9 mouse cellular contexts compared by ENCODE assay signal in the genomic region with DNA sequence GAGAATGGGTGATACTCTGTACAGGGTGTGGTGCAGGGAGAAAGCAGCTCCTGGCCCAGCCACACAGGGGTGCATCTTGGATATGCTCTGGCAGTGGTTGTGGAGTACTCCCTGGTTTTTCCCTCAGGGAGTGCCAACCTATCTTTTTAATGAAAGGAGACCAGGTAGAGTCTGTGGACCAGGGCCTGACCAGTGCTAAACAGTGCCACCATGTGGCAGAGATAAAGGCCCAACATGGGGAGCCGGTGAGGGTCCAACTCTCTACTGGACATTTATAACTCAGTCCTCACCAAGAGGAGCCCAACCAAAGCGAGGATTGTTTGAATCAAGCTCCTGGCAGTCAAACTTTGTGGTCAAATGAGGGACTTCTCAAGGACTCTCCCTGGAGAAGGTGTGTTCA.
DNase-seq lines count a peak whose midpoint lies in the region; ATAC-seq and TF ChIP-seq lines count a peak whose summit lies in the region.
"Had no signal": no experiment of that assay in that cellular context is flagged by ENCODE, and none has a peak within 500 bp of the region (broad histone marks: within the 10 kb centered on the region; RNA-seq: fewer than 3 reads in every experiment).

No protein-coding gene starts in this region.

- TF ChIP-seq CTCF in liver, postnatal 0 days (IDR thresholded peaks at IDR 0.05; ENCODE audit: low read depth), result peak; percentile 49
- peak; percentile 65 for TF ChIP-seq CTCF in heart, postnatal 0 days (IDR thresholded peaks at IDR 0.05; ENCODE audit: low read depth)

- no peaks in the 10 kb centered on the region for H3K4me1 ChIP-seq in embryonic facial prominence, embryonic 11.5 days (ENCODE audit: control insufficient read depth, insufficient read depth, low read length)
- H3K4me1 ChIP-seq in embryonic facial prominence, embryonic 10.5 days, result peaks cover 4% of the 10 kb centered on the region; the same call in 1 of the 2 replicates
- no peaks in the 10 kb centered on the region for H3K4me1 ChIP-seq in liver, postnatal 0 days (ENCODE audit: insufficient read depth)
- H3K4me1 ChIP-seq in liver, embryonic 11.5 days (replicated peaks; ENCODE audit: control insufficient read depth, insufficient read depth, low read length), result no peaks in the 10 kb centered on the region
- no peaks in the 10 kb centered on the region for H3K4me1 ChIP-seq in heart, postnatal 0 days (ENCODE audit: control insufficient read depth, insufficient read depth)

- no peaks in the 10 kb centered on the region for H3K9me3 ChIP-seq in embryonic facial prominence, embryonic 11.5 days (replicated peaks; ENCODE audit: control insufficient read depth, low read length)
- no peaks in the 10 kb centered on the region for H3K9me3 ChIP-seq in embryonic facial prominence, embryonic 10.5 days
- no peaks in the 10 kb centered on the region for H3K9me3 ChIP-seq in liver, postnatal 0 days (ENCODE audit: low read length)
- H3K9me3 ChIP-seq in liver, embryonic 11.5 days (ENCODE audit: control insufficient read depth, low read length), result no peaks in the 10 kb centered on the region
- no peaks in the 10 kb centered on the region for H3K9me3 ChIP-seq in heart, postnatal 0 days (replicated peaks; ENCODE audit: control insufficient read depth, low read length)

- WGBS in embryonic facial prominence, embryonic 11.5 days, result 68% methylated on average over 2 of the region's 2 CpGs
- 64% methylated on average over 2 of the region's 2 CpGs for WGBS in embryonic facial prominence, embryonic 10.5 days
- 41% methylated on average over 2 of the region's 2 CpGs for WGBS in liver, postnatal 0 days (ENCODE audit: insufficient replicate concordance)
- WGBS in liver, embryonic 11.5 days, result 58% methylated on average over 2 of the region's 2 CpGs
- WGBS in heart, postnatal 0 days, result 51% methylated on average over 2 of the region's 2 CpGs

- TF ChIP-seq EP300 in liver, postnatal 0 days (IDR thresholded peaks at IDR 0.05; ENCODE audit: low read depth), result no peak
- no peak for TF ChIP-seq EP300 in heart, postnatal 0 days (IDR thresholded peaks at IDR 0.05; ENCODE audit: low read depth)

- ATAC-seq in embryonic facial prominence, embryonic 11.5 days (replicated peaks; ENCODE audit: insufficient number of reproducible peaks, low FRiP score, low TSS enrichment, low read depth), result no peak
- no peak for ATAC-seq in liver, postnatal 0 days
- no peak for ATAC-seq in liver, embryonic 11.5 days (replicated peaks; ENCODE audit: low FRiP score)
- no peak for ATAC-seq in heart, postnatal 0 days (ENCODE audit: insufficient read depth, low read depth)
- ATAC-seq in megakaryocyte-erythroid progenitor cell, adult 5-6 weeks (replicated peaks; ENCODE audit: low FRiP score, low TSS enrichment, poor library complexity, severe bottlenecking), result peak; percentile 53; the same call in 1 of the 2 replicates

- no peaks in the 10 kb centered on the region for H3K27me3 ChIP-seq in embryonic facial prominence, embryonic 11.5 days (ENCODE audit: control insufficient read depth, insufficient read depth, low read length)
- H3K27me3 ChIP-seq in embryonic facial prominence, embryonic 10.5 days (replicated peaks; ENCODE audit: low read depth, poor library complexity, severe bottlenecking), result no peaks in the 10 kb centered on the region
- H3K27me3 ChIP-seq in liver, postnatal 0 days (ENCODE audit: insufficient read depth, low read length), result no peaks in the 10 kb centered on the region
- H3K27me3 ChIP-seq in liver, embryonic 11.5 days (replicated peaks; ENCODE audit: control insufficient read depth, insufficient read depth, low read length), result no peaks in the 10 kb centered on the region
- H3K27me3 ChIP-seq in heart, postnatal 0 days (ENCODE audit: control insufficient read depth, insufficient read depth, low read length), result no peaks in the 10 kb centered on the region

- H3K9ac ChIP-seq in embryonic facial prominence, embryonic 11.5 days (replicated peaks; ENCODE audit: low read length), result no peak overlapping the region
- H3K9ac ChIP-seq in liver, postnatal 0 days (replicated peaks), result no peak overlapping the region
- no peak overlapping the region for H3K9ac ChIP-seq in liver, embryonic 11.5 days (ENCODE audit: low read depth, low read length)
- H3K9ac ChIP-seq in heart, postnatal 0 days (replicated peaks; ENCODE audit: low read depth, low read length), result no peak overlapping the region

- no peak overlapping the region for H3K4me3 ChIP-seq in embryonic facial prominence, embryonic 11.5 days (ENCODE audit: low read depth, low read length)
- no peak overlapping the region for H3K4me3 ChIP-seq in embryonic facial prominence, embryonic 10.5 days
- no peak overlapping the region for H3K4me3 ChIP-seq in liver, postnatal 0 days (ENCODE audit: low read depth, low read length)
- H3K4me3 ChIP-seq in liver, embryonic 11.5 days (ENCODE audit: low read depth, low read length), result no peak overlapping the region
- H3K4me3 ChIP-seq in heart, postnatal 0 days (ENCODE audit: low read depth, low read length), result no peak overlapping the region

- no peaks in the 10 kb centered on the region for H3K36me3 ChIP-seq in embryonic facial prominence, embryonic 11.5 days (replicated peaks; ENCODE audit: control insufficient read depth, insufficient read depth, low read depth, low read length)
- no peaks in the 10 kb centered on the region for H3K36me3 ChIP-seq in embryonic facial prominence, embryonic 10.5 days (replicated peaks)
- H3K36me3 ChIP-seq in liver, postnatal 0 days (replicated peaks; ENCODE audit: insufficient read depth, low read length), result no peaks in the 10 kb centered on the region
- no peaks in the 10 kb centered on the region for H3K36me3 ChIP-seq in liver, embryonic 11.5 days (ENCODE audit: control insufficient read depth, insufficient read depth, low read length)
- H3K36me3 ChIP-seq in heart, postnatal 0 days (replicated peaks; ENCODE audit: control insufficient read depth, insufficient read depth, low read length), result no peaks in the 10 kb centered on the region

- H3K27ac ChIP-seq in embryonic facial prominence, embryonic 11.5 days (replicated peaks; ENCODE audit: low read depth, low read length), result no peak overlapping the region
- no peak overlapping the region for H3K27ac ChIP-seq in embryonic facial prominence, embryonic 10.5 days (replicated peaks)
- no peak overlapping the region for H3K27ac ChIP-seq in liver, postnatal 0 days (ENCODE audit: low read depth)
- H3K27ac ChIP-seq in liver, embryonic 11.5 days (ENCODE audit: low read depth, low read length), result no peak overlapping the region
- no peak overlapping the region for H3K27ac ChIP-seq in heart, postnatal 0 days (ENCODE audit: low read depth)
- H3K27ac ChIP-seq: macrophage had no signal

- DNase-seq in embryonic facial prominence, embryonic 11.5 days (ENCODE audit: low spot score), result peak; percentile 17
- no peak for DNase-seq in embryonic facial prominence, embryonic 10.5 days (ENCODE audit: low spot score)
- no peak for DNase-seq in liver, postnatal 0 days
- no peak for DNase-seq in liver, embryonic 11.5 days (ENCODE audit: low spot score)
- peak; percentile 52 for DNase-seq in heart, postnatal 0 days (ENCODE audit: low spot score)
- no peak for DNase-seq in adipocyte (ENCODE audit: low spot score)
- no peak for DNase-seq in cerebellum, adult 9-11 months

- no peak overlapping the region for H3K4me2 ChIP-seq in embryonic facial prominence, embryonic 11.5 days (ENCODE audit: low read depth, low read length)
- no peak overlapping the region for H3K4me2 ChIP-seq in liver, postnatal 0 days (ENCODE audit: low read depth, low read length)
- no peak overlapping the region for H3K4me2 ChIP-seq in liver, embryonic 11.5 days
- no peak overlapping the region for H3K4me2 ChIP-seq in heart, postnatal 0 days (ENCODE audit: low read depth, low read length)

Comparison
In these comparisons a context has a peak if more than half of its experiments do, and no peak if none do; other contexts are left out.
1. DNase-seq: peak in embryonic facial prominence, embryonic 11.5 days (single experiment) and heart, postnatal 0 days (single experiment); none in embryonic facial prominence, embryonic 10.5 days (single experiment), liver, postnatal 0 days (single experiment), liver, embryonic 11.5 days (single experiment), adipocyte (single experiment) and cerebellum, adult 9-11 months (single experiment).